Mouse (Mus musculus): ENCODE measurements around the gene Prkcb.

Gene Prkcb

DNA sequence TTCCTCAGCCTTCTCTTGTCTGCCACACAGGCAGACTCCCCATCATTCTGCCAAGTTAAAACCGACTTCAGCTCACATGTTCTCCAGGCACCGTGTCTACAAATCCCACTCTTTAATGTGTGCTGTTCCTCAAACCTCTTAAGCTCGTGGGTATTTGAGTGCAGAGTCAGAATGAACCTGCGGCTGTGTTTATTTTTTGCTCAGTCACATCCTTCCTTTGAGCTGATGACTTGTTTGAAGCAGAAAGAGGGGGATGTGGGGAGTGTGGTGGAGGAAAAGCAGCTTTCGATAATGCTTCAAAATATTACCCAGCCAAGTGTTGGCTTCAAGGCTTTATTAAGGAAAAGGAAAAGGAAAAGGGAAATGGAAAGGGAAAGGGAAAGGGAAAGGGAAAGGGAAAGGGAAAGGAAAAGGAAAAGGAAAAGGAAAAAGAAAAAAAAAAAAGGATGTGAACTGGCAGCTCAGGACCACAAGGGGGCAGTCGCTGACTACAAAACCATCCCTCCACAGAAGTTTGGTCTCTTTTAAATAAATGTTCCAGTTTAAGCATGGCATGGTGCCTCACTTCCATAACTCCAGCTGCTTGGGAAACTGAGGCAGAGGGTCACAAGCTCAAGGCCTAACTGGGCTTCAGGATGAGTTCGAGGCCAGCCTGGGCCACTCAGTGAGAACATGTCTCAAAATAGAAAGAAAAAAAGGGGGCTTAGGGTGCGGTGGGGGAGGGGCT lies 177.4 kb downstream of the Prkcb start:
- DNase-seq (ENCODE audit: low read depth, low spot score): no peak

DNA sequence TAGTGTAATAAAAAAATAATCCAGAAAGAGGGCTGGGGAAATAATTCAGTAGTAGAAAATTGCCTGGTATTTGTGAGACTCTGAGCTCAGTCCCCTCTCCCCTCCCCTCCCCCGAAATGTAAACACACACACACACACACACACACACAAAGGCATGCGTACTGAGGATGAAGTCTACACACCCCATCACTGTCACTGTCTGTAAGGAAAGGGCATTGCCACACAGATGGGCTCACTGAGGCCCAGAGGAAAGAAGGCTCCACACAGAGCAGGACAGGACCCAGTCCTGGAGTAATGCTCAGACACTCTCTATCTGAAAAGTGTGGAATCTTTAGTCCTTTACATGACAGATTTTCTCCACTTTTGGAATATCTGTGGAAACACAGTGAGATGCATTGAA lies 178.2 kb downstream of the Prkcb start:
- DNase-seq (ENCODE audit: low read depth, low spot score): no peak

DNA sequence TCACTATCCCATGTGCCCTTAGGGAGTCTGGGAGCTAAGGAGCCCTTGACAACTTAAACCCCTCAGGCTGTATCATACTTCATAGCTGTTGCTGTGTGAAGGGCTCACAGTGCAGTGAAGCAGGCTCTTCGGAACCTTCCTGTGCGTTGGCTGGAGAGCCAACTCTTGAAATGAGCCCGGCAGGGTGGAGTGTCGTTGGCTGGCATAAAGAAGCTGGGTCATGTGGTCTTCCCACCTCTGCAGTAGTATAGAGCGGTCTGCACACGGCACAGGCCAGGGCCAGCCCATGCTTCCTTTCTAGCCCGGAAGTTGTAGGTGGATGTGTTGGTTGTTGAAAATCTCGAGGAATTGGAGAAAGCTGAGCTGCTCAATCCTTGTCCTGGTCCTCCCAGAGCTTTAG lies 179.3 kb downstream of the Prkcb start:
- no peak for DNase-seq (ENCODE audit: low read depth, low spot score)

DNA sequence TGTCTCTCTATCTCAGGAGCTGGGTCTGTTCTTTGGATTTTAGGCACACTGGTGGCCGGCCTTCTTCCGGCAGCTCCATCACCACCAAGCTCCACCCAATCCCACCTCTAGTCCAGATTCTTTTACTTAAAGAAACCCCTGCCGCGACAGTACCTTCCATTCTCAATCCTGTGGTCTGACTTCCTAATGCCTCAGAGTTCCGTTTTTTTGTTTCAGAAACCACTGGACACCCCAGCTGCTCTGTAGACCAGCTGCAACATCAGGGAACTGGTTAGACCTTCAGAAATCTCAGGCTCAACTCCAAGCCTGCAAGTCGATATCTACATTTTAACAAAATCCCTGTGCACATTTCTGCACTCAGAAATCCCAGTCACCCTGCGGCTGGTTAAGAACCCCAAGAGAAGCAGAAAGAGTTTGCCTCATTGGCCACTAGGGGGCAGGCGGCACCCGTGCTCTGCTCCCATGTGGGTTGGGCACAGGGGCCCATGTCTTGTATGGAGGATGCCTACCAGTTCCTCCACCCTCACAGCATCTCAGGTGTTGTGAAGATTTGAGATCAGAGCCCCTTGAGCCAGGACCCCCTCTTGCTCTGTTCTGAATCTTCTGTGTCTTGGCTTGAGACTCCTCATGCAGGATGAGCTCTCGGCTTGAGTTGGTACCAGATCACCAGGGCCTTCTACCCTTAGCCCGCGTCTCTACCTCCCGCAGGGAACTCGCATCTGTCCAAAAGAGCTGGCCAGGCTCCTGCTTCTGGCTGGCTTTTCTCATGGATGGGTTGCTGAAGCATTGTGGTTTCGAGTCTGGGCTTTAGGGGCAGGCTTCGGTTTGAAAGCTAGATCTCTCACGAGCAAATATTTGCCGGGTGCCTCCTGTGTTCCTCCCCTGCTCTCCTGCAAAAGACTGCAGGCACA lies 182.1 kb downstream of the Prkcb start:
- DNase-seq (ENCODE audit: low read depth, low spot score): no peak

DNA sequence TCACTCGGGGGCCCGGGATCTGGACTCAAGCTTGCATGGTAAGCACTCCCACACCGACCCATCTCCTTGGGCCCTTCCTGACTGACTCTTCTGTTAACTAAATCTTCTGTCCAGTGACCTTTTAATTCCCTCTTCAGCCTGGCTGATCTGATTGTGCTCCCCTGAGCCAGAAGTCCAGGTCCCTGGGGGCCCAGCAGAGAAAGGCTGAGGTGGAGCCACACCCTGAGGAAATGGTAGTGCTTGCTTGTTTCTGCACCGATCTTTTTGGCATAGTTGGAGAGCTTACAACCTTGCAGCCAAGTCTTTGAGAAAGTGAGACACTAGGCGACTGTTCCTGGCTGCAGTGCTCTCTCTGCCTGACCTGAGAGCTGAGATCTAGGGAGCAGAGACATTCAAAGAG lies 183.7 kb downstream of the Prkcb start:
- no peak for DNase-seq (ENCODE audit: low read depth, low spot score)

DNA sequence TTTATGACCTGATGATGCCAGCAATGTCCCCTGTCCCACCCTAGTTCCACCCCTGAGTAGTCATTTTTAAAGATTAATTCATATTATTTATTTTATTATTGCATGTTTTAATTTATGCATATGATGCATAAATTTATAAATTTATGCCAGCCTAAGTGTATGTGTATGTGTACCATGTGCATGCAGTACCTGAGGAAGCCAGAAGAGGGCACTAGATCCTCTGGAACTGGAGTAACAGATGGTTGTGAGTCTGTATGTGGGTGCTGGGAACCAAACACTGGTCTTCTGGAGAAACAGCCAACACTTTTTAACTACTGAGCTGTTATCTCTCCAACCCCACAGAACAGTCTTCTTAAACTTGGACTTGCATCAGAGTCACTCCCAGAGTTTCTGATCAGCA lies 186.5 kb downstream of the Prkcb start:
- DNase-seq (ENCODE audit: low read depth, low spot score): no peak

DNA sequence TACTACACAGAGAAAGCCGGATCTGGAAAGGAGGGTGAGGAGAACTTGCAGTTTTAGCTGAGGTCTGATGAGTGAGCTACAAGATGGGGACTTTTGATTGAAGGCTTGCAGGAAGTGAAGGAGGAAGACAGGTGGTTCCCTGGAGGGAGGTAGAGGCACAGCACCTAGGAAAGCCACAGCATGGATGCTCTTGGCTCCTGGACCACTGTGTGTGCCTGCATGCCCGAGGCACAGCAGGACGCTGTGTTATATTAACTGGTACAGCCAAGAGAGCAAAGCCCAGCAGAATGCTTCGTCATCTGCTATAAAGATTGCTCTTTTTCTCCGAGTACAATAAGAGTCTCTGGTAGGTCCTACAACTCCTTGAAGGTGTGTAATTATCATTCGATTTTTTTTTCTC lies 188.1 kb downstream of the Prkcb start:
- no peak for DNase-seq (ENCODE audit: low read depth, low spot score)

DNA sequence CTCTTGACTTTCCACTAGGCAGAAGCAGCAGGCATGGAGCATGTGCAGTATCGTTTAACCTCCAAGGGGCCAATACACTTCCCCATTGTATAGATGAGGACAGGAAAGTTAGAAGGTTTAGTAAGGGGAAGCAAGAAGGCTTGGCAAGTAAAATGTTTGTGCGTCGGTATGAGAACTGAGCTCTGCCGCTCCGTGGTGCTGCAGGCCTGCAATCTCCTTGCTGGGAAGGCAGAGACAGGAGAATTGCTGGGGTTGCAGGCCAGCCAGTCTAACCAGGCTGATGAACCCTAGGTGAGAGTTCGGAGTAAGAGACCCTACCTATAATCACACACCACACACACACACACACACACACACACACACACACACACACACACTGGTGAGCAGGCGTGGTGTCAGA lies 188.6 kb downstream of the Prkcb start:
- DNase-seq (ENCODE audit: low read depth, low spot score): no peak

DNA sequence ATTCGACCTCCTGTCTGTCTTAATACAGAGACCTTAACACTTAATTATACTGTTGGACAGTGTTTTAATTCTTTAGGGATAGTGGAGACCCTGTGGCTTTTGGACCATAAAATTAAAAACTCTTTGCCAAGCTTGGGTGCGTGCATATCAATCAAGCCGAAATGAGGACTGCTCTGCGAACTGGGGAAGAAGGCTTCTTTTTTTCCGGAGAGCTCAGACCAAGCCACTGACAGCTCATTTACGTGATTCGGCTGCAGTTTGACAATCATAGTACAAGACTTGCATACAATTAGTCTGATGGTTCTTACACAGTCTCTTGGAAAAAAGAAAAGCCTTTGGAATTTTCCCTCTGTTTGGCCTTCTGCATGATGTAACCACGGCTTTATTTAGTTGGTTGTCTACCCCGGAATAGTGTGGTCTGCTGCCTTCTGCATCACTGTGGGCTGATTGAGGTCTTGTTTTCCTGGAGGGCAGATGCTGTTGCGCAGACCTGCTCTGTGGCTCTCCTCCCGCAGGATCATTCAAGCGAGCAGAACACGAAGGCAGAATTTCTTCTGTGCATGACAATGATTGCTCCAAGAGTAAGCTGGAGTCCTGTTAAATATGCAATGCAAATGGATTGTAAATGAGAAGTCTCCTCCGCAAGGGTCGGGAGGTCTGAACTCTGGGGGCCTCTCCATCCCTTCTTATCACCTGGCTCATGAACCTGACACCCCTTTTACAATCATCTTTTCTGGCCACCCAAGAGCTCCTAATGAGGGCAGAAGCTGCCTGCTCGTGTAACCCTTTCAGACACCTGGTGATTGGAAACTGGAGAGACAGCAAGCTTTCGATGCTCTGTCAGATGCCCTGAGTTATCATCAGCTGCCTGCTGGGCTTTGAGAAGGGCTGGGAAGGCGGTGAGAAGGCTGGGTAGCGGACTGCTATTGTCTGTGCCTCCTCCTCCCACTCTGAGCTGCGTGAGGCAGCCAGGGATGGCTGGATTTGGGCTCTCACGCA lies 189.3 kb downstream of the Prkcb start:
- DNase-seq (ENCODE audit: low read depth, low spot score): no peak

DNA sequence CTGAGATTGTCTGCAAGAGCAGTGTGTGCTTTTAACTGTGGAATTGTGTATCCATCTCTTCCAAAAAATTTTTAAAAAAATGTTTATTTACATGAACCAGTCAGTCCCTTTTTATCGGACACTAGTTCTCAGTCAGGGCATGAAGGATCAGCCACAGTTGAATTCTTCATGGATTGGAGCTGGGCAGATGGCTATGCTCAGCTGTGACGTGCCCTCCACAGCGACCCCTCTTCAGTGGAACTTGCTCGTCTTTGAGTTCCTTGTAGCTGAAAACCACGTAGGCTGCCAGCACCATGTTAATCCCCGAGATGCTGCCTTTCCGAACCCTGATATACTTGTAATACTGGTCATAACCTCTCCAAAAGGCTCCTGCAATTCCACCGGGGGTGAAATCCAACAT lies 195.4 kb downstream of the Prkcb start:
- DNase-seq (ENCODE audit: low read depth, low spot score): no peak

DNA sequence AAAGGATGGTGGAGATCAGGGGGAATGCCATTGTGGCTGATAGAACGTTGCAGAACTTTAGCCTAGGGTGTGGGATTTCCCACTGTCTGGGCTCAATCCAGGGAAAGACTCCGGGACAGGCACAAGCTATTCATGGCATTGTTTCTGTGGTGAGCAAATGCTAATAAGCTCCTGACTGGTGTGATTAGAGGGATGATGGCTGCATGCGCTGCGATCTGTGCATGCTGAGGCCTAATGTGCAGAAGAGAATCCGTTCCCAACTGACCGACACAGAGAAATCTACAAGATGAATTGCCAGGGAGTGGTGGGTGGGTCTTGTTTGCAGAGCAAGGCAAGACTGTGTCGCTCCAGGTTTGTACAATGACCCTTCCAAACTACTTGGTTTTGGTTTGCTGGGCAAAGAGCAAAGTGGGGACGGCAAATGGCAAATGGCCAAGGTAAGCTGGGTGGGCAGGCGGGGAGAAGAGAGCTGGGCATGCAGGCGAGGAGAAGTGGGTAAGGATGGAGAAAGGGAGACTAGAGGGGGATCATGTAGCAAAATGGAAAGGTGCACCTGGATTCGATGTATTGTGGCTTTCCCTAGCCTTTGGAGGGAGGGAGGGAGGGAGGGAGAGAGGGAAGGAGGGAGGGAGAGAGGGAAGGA lies 199.5 kb downstream of the Prkcb start:
- DNase-seq (ENCODE audit: low read depth, low spot score): no peak

DNA sequence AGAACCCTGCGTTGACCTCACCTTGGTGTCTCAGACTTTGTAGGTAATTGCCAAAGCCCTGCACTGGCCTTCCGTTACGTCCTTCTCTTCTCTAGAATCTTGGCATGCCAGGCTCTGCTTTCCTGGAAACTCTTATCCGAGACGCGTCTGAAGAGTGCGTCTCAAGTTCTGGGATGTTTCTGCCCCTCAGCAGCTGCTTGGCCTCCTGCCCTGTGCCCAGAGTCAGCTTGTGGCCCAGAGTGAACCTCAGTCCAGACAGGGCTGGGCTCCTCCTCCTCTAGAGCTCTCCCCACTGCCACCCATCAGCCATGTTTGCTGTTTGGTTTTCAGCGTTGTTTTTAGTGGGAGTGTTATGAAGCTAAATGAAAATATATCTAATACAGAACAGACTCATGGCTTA lies 203.5 kb downstream of the Prkcb start:
- DNase-seq (ENCODE audit: low read depth, low spot score): no peak

DNA sequence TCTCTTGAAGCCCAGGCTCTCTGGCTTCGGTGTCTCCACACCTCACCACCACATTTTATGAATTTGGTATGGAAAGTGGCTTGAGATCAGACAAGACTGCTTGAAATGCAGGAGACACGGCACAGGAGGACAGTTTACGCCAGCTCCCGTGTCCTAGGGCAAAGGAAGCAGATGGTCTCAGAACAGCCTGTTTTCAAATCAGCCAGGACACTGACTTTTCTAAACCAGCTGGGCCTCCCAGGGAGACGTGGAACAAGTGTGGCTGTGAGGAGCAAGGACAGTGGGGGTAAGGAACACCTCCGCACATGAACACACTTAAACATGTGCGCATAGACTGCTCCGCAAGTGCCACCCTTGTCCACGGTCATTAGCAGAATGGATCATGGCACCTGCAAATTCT lies 204.4 kb downstream of the Prkcb start:
- DNase-seq (ENCODE audit: low read depth, low spot score): no peak

DNA sequence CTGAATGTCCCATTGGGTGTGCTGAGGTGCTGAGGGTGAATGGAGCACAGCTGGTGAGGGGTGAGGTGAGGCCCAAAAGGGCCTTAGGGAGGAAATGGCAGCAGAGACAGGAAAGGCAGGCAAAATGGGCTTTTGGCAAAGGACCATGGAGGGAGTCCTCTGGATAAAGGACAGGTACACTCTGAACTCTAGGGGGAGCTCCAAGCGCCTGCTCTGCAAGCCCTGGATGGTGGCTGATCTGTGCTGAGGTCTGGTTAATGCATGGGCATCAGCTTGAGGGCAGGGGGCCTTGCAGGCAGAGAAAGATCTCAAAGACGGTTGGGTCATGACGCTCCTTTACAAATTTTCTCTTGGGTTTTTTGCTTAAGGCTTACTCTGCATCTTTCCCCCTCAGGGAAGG lies 205.5 kb downstream of the Prkcb start:
- DNase-seq (ENCODE audit: low read depth, low spot score): no peak

DNA sequence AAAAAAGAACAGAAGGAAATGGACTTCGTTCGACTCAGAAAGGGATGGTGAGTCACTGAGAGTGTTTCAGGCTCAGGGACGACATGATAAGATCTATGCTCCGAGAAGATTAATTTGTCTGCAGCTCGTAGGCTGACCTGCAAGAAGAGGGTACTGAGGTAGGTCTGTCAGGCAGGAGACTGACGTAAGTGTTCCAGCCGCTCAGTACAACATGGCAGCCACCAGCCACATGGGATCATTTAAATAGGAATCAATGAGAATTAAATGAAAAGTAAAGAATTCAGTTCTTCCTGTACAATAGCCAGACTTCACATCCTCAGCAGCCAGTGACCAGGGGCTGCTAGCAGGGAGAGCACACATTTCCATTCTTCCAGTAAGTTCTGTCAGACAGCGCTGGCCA lies 209.0 kb downstream of the Prkcb start:
- DNase-seq (ENCODE audit: low read depth, low spot score): no peak

DNA sequence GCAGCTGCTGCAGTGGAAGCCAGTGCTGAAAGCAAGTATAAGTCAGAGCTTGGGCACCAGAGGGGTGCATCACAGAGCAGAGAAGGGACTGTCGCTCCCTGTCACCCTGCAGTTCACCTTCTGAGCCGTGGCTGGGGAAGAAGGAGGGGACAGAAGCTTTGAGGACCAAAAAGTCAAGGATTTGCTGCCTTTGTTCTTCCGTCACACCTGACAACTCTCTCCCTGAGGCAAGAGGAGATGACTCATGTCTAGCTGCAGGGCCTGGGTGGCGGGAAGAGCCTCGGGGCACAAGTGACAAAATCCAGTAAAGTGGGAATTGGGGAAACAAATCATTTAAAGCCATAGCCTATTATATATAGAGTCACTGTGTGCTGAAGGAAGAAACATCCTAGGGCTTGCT lies 209.9 kb downstream of the Prkcb start:
- no peak for DNase-seq (ENCODE audit: low read depth, low spot score)

DNA sequence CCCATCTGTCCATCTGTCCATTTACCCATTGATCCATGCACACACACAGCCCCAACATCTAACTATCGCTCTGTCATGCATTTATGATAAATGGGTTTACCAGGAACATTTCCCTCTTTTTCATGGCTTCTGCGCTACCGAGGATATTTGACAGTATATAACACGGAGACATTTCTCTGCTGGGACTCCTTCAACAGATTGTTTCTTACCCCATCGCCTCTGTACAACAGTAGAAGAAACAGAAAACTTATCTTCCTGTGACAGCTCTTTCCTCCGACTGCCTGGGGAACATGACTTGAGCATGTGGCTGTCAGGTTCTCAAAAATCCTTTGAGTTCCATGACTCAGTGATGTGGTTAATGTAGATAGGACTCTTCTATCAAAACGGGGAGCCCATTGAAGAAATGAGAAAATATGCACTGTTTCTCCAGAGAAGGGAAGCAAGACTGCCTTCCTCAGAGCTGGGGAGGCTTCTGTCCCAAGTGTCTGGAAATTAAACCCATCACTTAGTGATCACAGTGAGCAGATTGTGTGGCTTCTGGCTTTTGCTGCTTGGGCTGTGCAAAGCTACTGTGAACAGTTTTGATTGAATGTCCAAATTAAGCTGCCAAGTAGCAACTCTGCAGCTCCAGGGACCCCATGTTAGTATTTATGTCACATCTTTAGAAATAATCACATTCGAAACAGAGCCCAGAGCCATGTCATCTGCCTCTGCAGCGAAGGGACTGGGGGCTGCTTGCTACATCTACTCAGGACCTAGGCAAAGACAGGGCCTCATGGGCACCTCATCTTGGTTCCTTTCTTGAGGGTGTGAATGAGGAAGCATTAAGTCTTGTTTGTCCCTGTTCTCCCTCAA lies 211.4 kb downstream of the Prkcb start:
- DNase-seq (ENCODE audit: low read depth, low spot score): no peak

DNA sequence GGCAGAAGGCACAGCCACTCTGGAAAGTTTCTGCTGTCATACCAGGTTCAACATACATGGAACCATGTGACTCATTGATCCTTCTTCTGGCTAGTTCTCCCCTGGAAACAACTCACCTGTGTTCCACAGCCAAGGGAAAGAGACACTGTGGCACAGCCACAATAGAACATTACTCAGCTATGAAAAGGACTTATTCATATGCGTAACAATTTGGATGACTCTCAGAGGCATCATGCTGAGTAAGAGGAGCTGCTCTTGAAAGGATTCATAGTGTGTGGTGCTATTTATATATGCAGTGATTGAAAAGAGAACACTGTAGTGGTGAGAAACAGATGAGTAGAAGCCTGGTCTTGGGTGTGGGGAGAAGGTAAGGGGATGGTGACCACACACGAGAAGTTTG lies 217.9 kb downstream of the Prkcb start:
- no peak for DNase-seq (ENCODE audit: low read depth, low spot score)

DNA sequence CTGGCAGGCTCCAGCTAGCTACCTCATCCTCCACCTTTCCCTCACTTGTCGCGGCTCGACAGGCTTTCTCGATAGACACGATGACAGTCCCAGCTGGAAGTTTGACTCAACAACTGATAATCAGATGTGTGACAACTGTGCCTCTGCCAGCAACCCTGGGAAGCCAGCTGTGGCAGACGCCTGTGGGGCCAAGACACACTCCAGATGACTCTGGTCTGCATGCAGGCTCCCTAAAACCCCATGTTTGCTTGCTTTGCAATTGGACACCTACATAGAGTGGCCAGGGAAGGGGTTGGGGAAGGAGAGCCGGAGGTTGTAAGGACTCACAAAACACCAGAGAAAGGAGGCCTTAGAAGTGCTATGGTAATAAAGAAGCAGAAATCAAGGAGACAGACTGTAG lies 221.4 kb downstream of the Prkcb start:
- no peak for DNase-seq (ENCODE audit: low read depth, low spot score)

DNA sequence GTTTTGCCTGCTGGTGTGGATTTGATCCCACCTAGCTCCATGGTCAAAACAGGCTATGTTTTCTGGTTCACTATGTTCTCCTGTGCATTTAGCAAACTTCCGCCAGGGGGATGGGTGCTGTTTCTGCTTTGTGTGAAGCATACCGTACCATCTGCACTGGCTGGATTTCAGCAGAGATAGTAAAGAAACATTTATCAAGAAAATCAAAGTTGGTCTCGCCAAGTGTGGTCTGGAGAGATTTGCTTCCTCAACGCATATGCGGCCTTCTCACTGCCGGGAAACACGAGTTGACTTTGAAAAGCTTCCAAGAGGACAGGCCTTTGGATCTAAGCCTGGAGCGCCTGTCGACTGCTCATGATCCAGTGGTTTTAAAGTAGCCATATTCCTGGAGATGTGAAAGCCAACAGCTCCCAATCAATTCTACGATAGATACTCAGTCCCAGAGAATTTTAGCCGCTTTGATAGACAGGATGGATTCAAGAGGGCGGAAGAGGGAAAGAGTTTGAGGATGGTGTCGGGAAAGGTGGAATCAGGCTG lies 223.9 kb downstream of the Prkcb start:
- DNase-seq (ENCODE audit: low read depth, low spot score): no peak

Data from brain, embryonic 18.5 days (tissue).